Mouse (Mus musculus): ENCODE measurements around the gene Kif26a. TPM values are rescaled to one million over a fixed set of nuclear protein-coding genes. Genes with fewer than 3 reads are reported as not detected.

Kif26a gene
- polyA plus RNA-seq, 1 experiment, result not detected

GRCm38 (mm10) chr12:112151244-112151979, 5.4 kb downstream of the Kif26a start:
- H3K27ac ChIP-seq (ENCODE audit: control insufficient read depth, insufficient read depth, low read depth, low read length, poor library complexity), result no peak overlapping the region; the same call in 1 of the 2 replicates
- no peaks in the 10 kb centered on the region for H3K4me1 ChIP-seq (ENCODE audit: control insufficient read depth, insufficient read depth, low read length)
- no peak for TF ChIP-seq POLR2A (IDR thresholded peaks at IDR 0.05; ENCODE audit: borderline replicate concordance, control insufficient read depth, low read depth, low read length)
- no peak for TF ChIP-seq CTCF (IDR thresholded peaks at IDR 0.05; ENCODE audit: control insufficient read depth, insufficient read depth, low read length)
- H3K4me3 ChIP-seq (replicated peaks; ENCODE audit: control insufficient read depth, low read depth, low read length), result no peak overlapping the region
- 60% methylated on average over 12 of the region's 12 CpGs for WGBS

GRCm38 (mm10) chr12:112151980-112152362, 6.0 kb downstream of the Kif26a start:
- Histone ChIP-seq H3K4me1 (ENCODE audit: control insufficient read depth, insufficient read depth, low read length) (no peaks in the 10 kb centered on the region), H3K27ac (ENCODE audit: control insufficient read depth, insufficient read depth, low read depth, low read length, poor library complexity) (no peak overlapping the region), H3K4me3 (replicated peaks; ENCODE audit: control insufficient read depth, low read depth, low read length) (no peak overlapping the region)
- TF ChIP-seq CTCF (IDR thresholded peaks at IDR 0.05; ENCODE audit: control insufficient read depth, insufficient read depth, low read length) (no peak), POLR2A (IDR thresholded peaks at IDR 0.05; ENCODE audit: borderline replicate concordance, control insufficient read depth, low read depth, low read length) (no peak)
- WGBS, result 40% methylated on average over 6 of the region's 6 CpGs

- WGBS, result 77% methylated on average over 12 of the region's 12 CpGs
- Histone ChIP-seq H3K4me1 (ENCODE audit: control insufficient read depth, insufficient read depth, low read length) (no peaks in the 10 kb centered on the region), H3K4me3 (replicated peaks; ENCODE audit: control insufficient read depth, low read depth, low read length) (no peak overlapping the region), H3K27ac (ENCODE audit: control insufficient read depth, insufficient read depth, low read depth, low read length, poor library complexity) (no peak overlapping the region)
- TF ChIP-seq CTCF (IDR thresholded peaks at IDR 0.05; ENCODE audit: control insufficient read depth, insufficient read depth, low read length) (no peak), POLR2A (IDR thresholded peaks at IDR 0.05; ENCODE audit: borderline replicate concordance, control insufficient read depth, low read depth, low read length) (no peak)
These were observed 7.6 kb downstream of the Kif26a start for GRCm38 (mm10) chr12:112153597-112153996.

GRCm38 (mm10) chr12:112154476-112154875, 8.5 kb downstream of the Kif26a start:
- H3K27ac ChIP-seq (ENCODE audit: control insufficient read depth, insufficient read depth, low read depth, low read length, poor library complexity), result no peak overlapping the region
- WGBS, result 53% methylated on average over 5 of the region's 5 CpGs
- H3K4me1 ChIP-seq (ENCODE audit: control insufficient read depth, insufficient read depth, low read length), result no peaks in the 10 kb centered on the region
- no peak overlapping the region for H3K4me3 ChIP-seq (replicated peaks; ENCODE audit: control insufficient read depth, low read depth, low read length)
- TF ChIP-seq CTCF (IDR thresholded peaks at IDR 0.05; ENCODE audit: control insufficient read depth, insufficient read depth, low read length) (no peak), POLR2A (IDR thresholded peaks at IDR 0.05; ENCODE audit: borderline replicate concordance, control insufficient read depth, low read depth, low read length) (no peak)

GRCm38 (mm10) chr12:112155218-112156051, 9.4 kb downstream of the Kif26a start:
- H3K4me1 ChIP-seq (ENCODE audit: control insufficient read depth, insufficient read depth, low read length), result no peaks in the 10 kb centered on the region
- H3K4me3 ChIP-seq (replicated peaks; ENCODE audit: control insufficient read depth, low read depth, low read length), result no peak overlapping the region
- no peak overlapping the region for H3K27ac ChIP-seq (ENCODE audit: control insufficient read depth, insufficient read depth, low read depth, low read length, poor library complexity)
- TF ChIP-seq POLR2A (IDR thresholded peaks at IDR 0.05; ENCODE audit: borderline replicate concordance, control insufficient read depth, low read depth, low read length) (no peak), CTCF (IDR thresholded peaks at IDR 0.05; ENCODE audit: control insufficient read depth, insufficient read depth, low read length) (no peak)
- WGBS, result 80% methylated on average over 16 of the region's 16 CpGs

- no peaks in the 10 kb centered on the region for H3K4me1 ChIP-seq (ENCODE audit: control insufficient read depth, insufficient read depth, low read length)
- 79% methylated on average over 6 of the region's 6 CpGs for WGBS
- no peak for TF ChIP-seq CTCF (IDR thresholded peaks at IDR 0.05; ENCODE audit: control insufficient read depth, insufficient read depth, low read length)
- TF ChIP-seq POLR2A (IDR thresholded peaks at IDR 0.05; ENCODE audit: borderline replicate concordance, control insufficient read depth, low read depth, low read length), result no peak
- H3K27ac ChIP-seq (ENCODE audit: control insufficient read depth, insufficient read depth, low read depth, low read length, poor library complexity), result no peak overlapping the region
- no peak overlapping the region for H3K4me3 ChIP-seq (replicated peaks; ENCODE audit: control insufficient read depth, low read depth, low read length)
These were observed 10.8 kb downstream of the Kif26a start for GRCm38 (mm10) chr12:112156804-112157203.

GRCm38 (mm10) chr12:112158246-112158645, 12.2 kb downstream of the Kif26a start:
- WGBS, result 76% methylated on average over 8 of the region's 8 CpGs
- TF ChIP-seq POLR2A (IDR thresholded peaks at IDR 0.05; ENCODE audit: borderline replicate concordance, control insufficient read depth, low read depth, low read length) (no peak), CTCF (IDR thresholded peaks at IDR 0.05; ENCODE audit: control insufficient read depth, insufficient read depth, low read length) (no peak)
- H3K4me3 ChIP-seq (replicated peaks; ENCODE audit: control insufficient read depth, low read depth, low read length), result no peak overlapping the region
- no peak overlapping the region for H3K27ac ChIP-seq (ENCODE audit: control insufficient read depth, insufficient read depth, low read depth, low read length, poor library complexity)
- no peaks in the 10 kb centered on the region for H3K4me1 ChIP-seq (ENCODE audit: control insufficient read depth, insufficient read depth, low read length)

GRCm38 (mm10) chr12:112158784-112159183, 12.8 kb downstream of the Kif26a start:
- no peak overlapping the region for H3K4me3 ChIP-seq (replicated peaks; ENCODE audit: control insufficient read depth, low read depth, low read length)
- no peak overlapping the region for H3K27ac ChIP-seq (ENCODE audit: control insufficient read depth, insufficient read depth, low read depth, low read length, poor library complexity)
- TF ChIP-seq POLR2A (IDR thresholded peaks at IDR 0.05; ENCODE audit: borderline replicate concordance, control insufficient read depth, low read depth, low read length) (no peak), CTCF (IDR thresholded peaks at IDR 0.05; ENCODE audit: control insufficient read depth, insufficient read depth, low read length) (no peak)
- no peaks in the 10 kb centered on the region for H3K4me1 ChIP-seq (ENCODE audit: control insufficient read depth, insufficient read depth, low read length)

All from bone marrow, adult 2 months (tissue).